Mouse (Mus musculus) thymus, postnatal 14 days (tissue): ENCODE results near the gene Pard3.
"Not testable (repeated sequence)": the region's sequence is repeated elsewhere in the genome, so short reads cannot be mapped to it uniquely, and the experiment has no call there.

Experiments
- DNase-seq: peaks from one replicate; pipeline ENCODE4 v3.0.0; 2021

Pard3 gene

DNA sequence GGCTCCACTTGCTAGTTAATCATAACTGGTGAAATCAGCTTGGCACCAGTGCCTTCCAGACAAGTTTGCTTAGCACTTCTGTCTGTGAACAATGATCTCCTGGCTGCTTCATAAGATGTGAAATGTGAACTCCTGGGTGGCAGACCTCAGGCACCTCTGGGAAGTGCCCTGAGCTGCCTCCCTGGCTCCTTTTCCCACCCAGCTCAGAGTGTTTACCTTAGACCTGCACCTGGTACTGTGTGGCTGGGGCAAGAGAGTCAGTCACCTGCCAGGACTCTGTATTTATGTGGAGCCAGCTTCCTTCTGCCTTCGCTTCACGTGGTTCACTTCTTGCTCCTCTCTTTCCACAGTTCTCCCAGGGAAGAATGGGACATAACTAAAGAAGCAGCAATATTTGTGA lies 77.3 kb downstream of the Pard3 start:
- no peak for DNase-seq

DNA sequence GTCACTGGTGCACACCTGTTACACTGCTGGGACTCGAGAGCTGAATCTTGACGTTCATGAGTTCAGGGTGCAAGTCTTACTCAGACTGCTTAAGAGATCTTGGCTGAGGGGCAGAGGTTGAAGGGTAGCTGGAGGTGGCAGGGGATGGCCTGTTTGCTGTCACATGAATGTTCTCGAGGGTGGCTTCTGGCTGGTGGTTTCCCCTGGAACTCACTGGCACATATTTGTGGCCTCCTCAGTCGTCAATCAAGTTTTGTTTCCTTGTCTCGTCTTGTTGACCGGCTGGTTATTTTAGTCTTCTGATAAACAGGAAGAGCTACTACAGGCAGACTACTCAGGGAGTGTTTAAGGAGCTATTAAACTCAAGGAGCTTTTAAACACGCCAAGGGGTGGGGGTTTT lies 79.9 kb downstream of the Pard3 start:
- no peak for DNase-seq

DNA sequence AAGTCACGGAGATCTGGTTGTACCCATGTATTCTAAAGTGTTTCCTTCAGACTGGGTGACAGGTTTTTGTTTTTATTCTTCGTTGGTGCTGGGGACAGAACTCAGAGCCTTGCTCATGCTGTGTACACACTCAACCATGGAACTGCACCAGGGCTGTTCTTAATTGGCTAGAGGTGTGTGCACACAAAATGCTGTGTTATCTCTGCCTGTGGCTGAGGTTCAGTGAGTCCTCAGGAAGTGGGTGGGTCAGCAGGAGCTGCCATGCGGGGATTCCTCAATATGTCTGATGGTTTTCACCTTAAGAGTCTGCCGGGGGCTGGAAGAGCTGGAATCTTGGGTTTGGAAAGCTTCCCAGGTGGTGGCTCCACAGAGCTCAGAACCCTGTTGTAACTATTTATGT lies 80.9 kb downstream of the Pard3 start:
- no peak for DNase-seq

DNA sequence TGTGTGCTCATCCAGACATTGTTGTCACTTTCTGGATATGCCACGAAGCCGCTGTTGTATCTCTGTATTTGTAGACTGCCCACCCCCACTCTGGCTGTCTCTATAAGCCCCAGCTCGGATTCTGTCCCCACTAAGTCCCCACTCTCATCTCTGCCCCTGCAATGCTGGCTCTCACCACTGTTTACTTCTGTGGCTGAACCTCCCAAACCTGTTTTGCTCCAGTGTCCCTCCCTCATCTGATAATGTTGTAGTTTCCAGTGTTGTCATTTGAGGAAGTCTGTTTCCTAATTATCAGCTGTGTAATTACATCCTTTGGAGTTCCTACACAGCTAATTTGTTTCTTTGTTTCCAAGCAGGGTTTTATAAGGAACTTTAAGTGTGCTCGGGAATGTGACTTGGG lies 81.4 kb downstream of the Pard3 start:
- no peak for DNase-seq

DNA sequence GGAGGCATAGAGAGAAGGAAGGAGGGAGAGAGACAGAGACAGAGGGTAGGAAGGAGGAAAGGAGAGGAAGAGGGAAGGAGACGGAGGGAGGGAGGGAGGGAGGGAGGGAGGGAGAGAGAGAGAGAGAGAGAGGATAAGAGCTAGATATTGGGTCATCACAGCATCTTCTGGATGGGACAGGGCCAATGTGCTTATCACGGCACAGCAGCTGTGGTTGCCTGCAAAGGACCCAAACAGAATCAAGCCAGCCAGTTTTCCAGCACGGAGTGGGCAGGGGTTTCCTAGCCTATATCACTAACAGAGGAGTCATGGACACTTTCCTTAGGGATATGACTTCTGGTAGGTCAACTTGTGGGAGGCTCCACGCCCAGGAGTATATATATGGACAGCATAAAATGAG lies 82.4 kb downstream of the Pard3 start:
- DNase-seq, result no peak

DNA sequence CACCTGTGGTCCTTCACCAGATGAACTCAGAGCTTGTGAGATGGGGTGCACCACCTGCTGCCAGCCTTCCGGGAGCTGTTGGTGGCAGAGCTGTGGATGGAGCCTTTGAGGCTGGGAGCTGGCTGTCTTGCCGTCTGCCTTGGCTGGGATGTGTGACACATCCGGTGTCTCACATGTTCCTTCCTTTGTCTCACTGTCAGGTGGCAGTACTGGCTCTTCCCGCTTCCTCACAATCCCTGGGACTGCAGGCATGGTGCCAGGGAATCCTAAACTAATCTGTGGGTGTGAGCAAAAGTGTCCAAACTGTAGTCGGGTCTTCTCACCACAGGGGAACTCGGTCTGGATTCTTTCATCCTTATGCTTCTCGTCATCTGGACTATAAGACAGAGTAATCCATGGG lies 85.1 kb downstream of the Pard3 start:
- no peak for DNase-seq

DNA sequence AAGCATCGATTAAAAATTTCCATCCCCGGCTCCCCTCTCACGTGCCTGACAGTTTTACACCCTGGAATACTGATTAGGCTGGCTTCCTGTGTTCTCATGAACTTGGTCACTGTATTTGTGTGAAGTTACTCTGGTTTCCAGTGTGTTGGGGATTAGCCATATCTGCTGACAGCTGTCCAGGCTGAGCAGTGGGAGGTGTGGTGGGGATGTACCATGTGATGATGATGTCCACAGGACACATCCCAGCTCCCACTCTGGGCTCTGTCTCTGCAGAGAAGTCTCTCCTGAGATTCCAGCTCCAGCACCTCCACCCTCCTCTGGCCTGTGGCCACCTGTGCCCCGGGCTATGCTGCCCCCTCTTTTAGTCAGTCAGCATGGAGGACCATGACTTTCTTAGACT lies 87.0 kb downstream of the Pard3 start:
- no peak for DNase-seq

DNA sequence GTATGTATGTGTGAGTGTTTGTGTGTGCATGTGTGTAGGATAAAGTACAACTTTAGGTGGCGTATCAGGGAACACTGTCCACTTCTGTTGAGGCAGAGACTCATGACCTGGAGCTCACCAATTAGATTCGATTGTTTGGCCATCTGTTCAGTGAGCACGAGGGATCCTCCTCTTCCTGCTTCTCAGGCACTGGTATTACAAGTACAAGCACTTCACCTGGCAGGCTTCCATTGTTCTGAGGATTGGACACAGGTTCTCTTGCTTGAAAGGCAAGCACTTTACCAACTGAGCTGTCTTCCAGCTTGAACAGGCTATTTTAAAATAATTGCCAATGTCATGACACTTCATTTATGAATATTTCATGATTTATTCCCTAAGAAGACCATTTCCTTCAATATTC lies 88.0 kb downstream of the Pard3 start:
- no peak for DNase-seq

DNA sequence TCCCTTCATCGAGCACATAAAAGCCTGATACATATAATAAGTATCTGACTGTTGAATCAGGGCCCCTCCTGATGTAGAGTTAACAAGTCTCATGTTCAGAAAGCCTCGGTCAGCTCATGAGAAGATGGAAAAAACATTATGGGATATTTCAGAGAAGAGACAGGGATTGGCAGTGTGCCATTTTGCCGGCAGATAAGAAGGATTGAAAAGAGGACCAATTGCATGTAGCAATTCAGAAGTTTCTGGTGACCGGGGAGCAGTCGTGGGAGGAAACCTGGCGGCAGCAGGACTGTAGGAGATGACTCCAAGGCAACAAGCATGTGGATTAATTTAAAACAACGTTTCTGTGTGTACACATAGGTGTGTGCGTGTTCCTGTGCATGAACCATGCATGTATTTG lies 93.4 kb downstream of the Pard3 start:
- DNase-seq, result no peak

DNA sequence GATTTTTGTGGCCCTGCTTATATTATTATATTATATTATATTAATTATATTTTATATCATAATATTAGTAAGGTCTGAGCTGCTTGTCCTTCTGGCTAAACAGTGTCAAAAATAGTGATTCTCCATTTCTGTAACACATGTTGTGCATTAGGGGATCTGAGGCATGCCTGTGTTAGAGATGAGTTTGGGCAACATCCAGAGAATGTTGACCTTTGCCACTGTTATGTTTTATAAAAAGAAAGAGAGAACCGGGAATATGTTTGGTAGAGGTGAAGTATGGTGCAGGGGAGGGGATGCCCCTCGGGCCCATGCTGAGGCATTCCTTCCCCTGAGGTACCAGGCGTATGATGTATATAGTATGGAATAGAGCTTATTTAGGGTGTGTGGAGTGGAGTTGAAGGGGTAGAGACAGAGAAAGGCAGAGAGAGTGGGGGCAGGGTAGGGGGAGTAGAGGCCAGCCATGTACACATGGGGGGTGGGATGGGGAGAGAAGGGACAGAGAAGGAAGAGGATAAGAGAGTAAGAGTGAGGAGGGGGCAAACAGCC lies 95.8 kb downstream of the Pard3 start:
- DNase-seq, result no peak

DNA sequence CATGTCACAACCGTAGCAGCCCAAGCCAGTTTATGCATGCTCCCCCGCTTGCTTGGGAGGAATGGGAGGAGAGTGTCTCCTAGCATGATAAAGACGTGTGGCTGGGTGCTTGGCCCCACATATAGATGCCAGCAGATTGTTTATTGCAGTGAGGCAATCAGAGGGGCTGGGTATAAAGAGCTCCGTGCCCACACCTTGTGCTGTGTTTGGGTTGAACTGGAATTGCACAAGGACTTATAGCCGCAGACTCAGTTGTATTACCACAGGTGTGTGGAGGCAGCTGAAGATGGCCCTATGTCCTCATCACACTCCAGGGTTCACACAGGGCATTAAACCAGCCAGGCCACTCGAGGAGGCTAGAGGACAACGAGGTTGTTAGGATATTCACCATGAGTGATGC lies 98.2 kb downstream of the Pard3 start:
- DNase-seq, result no peak

DNA sequence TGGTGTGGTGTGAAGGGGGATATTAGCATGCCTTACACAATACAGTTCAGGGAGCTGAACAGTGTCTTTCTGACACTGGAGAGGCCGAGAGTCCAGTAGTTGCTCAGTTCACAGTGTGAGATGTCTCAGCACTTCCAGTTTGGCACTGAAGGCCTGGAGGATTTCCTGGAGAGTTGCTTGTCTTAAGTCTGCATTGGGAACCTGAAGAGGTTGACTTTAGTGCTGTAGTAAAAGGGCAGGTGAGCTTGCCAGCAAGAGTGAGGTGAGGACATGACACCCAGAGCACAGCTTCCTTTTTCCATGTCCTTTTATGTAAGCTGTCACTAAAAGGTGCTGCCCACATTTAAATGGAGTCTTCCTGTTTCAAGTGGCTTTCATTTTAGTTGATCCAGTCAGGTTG lies 99.1 kb downstream of the Pard3 start:
- no peak for DNase-seq

DNA sequence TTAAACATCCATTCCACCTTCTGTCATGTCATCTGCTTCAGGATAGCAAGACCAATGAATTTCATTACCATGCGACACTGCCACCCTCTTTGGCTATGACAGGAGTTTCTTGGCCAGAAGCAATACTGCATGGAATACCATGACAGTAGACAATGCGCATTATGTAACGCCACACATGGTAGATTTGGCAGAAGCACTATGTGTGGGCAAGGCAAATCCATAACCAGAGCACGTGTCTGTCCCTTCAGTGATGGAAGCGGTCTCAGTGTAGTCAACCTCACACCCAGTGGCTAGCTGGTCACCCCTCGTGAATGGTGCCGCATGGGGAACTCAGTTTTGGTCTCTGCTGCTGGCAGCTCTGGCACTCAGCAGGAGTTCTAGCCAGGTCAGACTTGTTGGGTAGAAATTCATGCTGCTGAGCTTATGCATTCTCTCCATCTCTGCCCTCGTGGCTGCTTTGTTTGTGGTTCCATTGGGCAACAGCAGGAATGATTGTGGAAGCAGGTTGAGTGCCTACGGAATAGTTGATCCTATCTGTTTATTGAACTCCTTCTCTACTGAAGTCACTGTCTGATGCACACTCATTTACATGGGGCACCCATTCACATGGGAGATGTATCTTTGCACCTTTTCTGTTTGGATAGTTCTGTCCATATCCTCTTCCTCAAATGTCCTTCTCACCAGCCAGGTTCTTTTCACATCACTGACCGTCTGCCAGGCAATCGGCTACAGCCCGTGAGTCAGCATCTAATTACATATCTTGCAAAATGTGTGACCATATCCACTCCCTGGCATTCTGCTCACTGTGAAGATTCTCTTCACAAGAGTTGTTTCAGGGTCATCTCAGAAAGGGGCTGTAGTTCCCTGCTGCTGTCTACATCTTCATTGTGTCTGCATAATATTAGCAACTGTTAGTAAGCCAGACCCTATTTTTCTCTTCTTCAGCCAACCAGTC lies 100.9 kb downstream of the Pard3 start:
- DNase-seq, result no peak

DNA sequence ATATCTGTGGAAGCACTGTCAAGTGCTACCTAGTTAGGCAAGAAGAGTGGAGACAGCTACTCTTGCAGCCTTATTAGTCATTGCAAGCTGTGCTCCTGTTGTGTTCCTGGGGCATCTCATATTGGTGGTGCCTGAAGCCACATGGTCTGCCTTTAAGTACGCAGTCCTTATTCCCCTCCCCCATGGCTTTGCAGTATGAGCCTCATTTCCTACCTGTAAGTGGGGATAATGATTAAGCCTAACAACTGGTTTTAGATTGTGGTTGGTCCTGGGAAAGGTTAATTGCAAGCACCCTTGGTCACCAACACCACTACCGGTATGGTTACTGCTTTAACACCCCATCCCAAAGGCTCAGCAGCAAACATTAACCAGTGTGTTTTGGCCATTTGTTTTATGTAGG lies 104.8 kb downstream of the Pard3 start:
- no peak for DNase-seq

DNA sequence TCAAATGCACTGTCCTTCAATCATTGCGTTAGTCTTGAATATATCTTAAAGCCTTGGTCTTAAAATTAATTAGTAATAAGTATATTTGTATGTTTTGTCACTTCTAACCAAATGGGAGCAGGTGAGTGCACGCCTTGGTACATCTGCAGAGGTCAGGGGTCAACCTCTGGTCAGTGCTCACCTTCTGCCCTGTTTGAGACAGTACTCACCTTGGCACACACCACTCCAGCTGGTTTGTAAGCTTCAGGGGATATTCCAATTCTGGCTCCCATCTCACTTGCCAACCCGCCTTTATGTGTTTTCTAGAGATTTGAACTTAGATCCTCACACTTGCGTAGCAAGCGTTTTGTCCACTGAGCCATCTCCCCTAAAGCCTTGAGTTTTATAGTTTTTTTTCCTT lies 105.7 kb downstream of the Pard3 start:
- DNase-seq, result no peak

DNA sequence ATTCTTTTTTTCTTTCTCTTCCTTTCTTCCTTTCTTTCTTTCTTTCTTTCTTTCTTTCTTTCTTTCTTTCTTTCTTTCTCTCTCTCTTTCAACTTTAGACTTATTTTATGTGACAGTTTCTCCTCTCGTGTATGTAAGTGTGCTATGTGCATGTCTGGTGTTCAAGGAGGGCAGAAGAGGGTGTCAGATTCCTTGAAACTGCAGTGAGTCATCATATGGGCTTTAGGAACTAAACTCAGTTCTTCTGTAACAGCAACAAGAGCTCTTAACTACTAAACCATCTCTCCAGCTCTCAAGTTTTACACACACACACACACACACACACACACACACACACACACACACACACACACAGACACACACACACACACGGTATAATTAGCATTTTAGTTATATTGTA lies 106.7 kb downstream of the Pard3 start:
- not testable (repeated sequence) for DNase-seq

DNA sequence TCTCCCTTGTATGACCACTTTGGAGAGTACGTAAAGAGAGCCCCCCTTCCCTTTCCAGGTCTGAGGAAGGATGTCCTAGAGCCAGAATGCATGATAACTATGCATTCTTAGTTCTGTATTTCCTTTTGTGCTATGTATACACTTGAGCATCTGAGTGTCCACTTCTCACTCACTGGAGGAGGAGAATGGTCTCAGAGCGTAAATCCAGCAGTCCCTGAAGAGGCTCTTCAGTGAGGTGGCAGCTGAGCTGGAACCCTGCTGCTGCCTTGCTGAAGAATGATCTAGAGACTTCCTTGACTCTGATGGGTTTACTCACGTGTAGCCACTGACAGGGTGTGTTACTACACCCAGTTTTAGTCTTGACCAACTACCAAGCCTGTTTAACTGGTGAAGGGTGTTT lies 107.2 kb downstream of the Pard3 start:
- DNase-seq, result no peak

DNA sequence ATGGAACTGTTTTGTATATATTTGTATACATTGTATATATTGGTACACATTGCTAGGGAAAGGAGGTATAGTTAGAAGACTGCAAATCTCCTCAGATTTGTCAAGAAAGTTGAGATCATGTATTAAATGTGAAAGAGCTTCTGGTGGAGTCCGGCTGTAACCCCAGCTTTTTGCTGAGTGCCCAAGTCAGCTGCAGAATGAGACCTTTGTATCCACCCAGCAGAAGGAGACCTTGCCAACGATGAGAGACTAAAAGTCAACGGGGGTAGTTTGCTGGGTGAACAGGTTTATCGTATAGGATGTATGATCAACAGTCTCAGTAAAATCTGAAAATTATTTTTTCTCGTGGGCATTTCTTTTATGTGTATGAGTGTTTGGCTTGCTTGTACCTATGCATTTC lies 109.8 kb downstream of the Pard3 start:
- no peak for DNase-seq

DNA sequence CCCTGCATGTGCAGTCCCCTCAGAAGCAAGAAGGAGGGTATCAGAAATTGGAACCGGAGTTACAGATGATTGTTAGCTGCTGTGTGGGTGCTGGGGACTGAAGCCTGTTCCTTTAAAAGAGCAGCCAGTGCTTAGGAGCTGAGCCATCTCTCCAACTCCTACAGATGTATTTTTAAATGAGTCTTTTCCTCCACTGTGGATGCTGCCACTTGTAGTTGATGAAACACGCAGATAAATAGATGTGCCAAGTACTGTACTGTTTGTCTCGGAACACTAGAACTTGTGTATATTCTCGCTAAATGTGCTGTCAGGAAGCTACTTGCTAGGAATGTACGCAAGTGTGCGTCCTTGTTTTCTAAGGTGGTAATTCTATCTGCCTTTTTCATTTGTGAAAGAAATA lies 110.7 kb downstream of the Pard3 start:
- no peak for DNase-seq

DNA sequence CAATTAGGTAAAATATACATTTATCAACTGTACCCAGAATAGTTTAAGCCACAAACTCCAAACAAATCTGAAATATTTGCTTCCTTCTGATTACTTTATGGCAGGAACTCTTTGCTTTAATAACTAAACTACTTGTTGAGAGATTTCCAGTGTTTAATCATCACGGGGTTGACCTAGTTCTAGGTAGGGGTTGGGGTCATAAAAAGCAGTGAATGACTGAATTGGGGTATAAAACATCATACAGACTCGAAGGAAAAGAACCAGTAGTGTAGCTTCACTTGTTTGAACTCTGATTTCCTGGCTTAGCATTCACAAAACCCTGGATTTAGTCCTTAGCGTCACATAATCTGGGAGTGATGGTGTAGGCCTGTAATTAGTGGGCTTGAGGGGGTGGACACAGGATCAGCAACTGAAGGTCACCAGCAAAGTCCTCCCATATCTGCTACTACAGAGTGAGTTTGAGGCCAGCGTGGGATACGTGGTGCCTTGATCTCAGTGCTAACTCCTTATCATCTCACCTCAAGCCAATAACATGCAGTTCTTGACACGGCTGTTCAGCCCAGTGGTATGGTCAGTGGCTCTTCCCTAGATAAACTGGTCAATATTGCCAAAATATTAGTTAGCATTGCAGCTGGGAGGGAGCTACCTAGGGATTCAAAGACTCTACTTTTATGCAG lies 111.6 kb downstream of the Pard3 start:
- no peak for DNase-seq

DNA sequence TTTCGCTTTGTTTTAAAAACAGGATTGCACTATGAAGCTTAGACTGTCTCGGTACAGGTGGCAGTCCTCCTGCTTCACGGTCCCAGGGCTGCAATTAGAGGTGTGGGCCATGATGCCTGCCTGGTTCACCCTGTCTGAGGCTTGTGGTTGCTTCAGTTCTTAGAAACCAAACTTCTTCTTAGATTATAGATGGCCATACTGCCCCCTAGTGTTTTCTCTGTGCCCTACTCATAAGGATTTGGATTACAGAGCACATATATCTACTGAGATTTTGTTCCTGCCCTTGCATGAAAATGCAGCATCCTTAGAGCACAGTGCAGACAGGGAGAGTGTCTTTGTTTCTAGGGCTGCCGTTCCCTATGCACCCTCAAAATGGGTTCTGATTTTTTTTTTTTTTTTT lies 114.9 kb downstream of the Pard3 start:
- peak; percentile 37 for DNase-seq

DNA sequence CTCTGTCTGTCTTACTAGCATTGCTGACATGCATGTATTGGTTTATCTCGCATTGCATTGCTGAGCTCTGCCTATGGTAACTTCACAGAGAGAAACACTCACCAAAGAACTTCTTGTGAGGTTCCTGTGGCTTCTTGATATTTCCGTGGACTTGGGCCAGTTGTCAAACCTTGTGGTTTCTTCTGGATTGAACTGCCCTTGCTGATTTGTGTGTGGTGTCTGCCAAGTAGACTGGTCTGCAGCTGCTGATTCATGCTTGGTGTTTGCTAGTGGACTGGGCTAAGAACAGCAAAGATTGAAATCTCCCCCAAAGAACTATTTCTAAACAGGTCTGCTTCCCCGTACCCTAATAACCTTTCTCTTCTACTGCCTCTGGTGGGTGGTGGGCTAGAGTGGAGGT lies 117.6 kb downstream of the Pard3 start:
- DNase-seq, result no peak

DNA sequence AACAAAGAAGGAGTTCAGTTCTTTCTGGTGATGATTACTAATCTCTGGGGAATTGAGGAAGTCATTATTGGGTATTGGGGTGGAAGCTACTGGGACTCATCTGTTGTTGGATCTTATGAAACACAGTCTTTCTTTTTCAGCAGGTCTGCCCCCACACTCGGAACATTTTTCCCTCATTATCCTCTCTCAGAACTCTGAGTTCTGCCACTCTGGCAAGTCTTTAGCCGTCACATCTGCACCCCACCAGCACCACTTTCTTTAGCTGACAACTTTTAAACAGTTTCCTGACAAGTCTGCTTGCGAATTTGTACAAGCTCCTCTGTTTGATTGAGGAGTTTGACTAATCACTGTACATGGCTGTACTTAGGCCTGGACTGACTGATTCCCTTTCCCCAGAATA lies 118.4 kb downstream of the Pard3 start:
- DNase-seq, result no peak

DNA sequence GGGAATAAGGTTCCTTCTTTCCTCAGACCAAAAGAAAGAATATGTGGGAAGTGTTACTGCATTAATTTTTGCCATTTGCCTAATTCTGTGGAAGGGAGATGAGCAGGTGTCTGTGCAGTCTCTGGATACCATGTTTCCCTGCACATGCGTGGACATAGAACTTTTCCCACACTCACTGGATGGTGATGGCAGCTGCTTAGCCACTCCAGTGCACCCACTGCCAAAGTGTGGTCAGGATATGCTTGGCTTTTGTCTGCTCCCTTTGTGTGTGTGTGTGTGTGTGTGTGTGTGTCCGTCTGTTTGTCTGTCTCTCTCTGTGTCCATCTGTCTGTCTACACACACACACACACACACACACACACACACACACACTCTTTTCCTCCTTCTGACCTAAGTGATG lies 119.8 kb downstream of the Pard3 start:
- DNase-seq, result no peak
